Mouse (Mus musculus) cortical plate, adult 2 months (tissue): ENCODE results near the gene Ninj1.

Experiments
- CTCF ChIP-seq: fragments of 200-500 bp; IDR thresholded peaks from 2 replicates; pipeline ENCODE4 v1.5.1; 2011; ENCODE audit warnings: mild to moderate bottlenecking, control low read depth, low read length; ENCODE audit not compliant: insufficient read depth; ENCODE audit errors: extremely low read depth
- POLR2A ChIP-seq: fragments of 200-500 bp; IDR thresholded peaks from 2 replicates; pipeline ENCODE4 v1.6.1; 2011; ENCODE audit warnings: mild to moderate bottlenecking, low read length, control low read depth; ENCODE audit not compliant: insufficient read depth; ENCODE audit errors: extremely low read depth

DNA sequence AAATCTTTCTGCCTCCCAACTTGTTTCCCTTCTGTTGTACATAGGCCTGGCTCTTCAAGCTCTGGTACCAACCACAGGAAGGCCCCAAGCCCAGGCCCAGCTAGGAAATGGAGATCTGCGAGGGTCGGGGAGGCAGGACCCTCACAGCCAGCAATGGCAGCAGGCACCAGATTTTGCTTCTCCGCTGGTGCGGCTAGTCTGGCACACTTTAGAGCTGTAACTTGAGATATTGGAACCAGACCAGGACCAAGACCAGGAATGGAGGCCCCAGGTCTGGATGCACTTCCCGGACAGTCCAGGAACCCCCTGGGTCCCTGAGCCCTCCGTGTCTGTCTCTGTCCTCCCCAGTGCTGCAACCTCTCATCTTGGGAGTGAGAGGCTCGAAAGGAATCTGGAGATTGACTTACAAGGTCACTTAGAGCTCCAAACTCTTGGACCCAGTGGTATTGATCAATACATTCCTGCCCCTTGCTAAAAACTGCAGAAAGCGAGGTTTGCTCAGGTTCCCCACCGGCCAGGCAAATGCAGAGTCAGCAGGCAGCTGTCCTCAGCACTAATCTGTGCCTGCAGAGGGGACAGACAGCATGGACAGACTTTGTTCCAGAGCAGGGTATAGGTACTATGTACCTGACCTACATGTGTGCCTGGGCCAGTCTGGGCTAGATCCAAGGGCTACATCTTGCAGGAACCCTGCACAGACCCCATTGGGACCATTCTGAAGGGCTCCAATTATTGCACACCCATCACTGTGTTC is 29.7 kb downstream of the Ninj1 start:
- no peak for TF ChIP-seq CTCF
- TF ChIP-seq POLR2A: no peak
